Mouse (Mus musculus) ES-E14 (cell line): ENCODE results near the gene Hoxa3.

Source experiments
- CHD2 ChIP-seq: IDR thresholded peaks from 2 replicates; pipeline ENCODE4 v1.6.1; 2014; ENCODE audit warnings: mild to moderate bottlenecking, low read depth, low read length, inconsistent platforms
- HCFC1 ChIP-seq: IDR thresholded peaks from 2 replicates; pipeline ENCODE4 v1.6.1; 2012; ENCODE audit warnings: low read length, inconsistent platforms, borderline replicate concordance; ENCODE audit not compliant: insufficient read depth
- MAFK ChIP-seq: IDR thresholded peaks from 2 replicates; pipeline ENCODE4 v1.6.1; 2014; ENCODE audit warnings: mild to moderate bottlenecking, low read depth, low read length, inconsistent platforms; ENCODE audit not compliant: insufficient read depth
- ZC3H11A ChIP-seq: IDR thresholded peaks from 2 replicates; pipeline ENCODE4 v1.6.1; 2012; ENCODE audit warnings: low read depth, mild to moderate bottlenecking, inconsistent platforms, low read length, borderline replicate concordance
- ZNF384 ChIP-seq: IDR thresholded peaks from 2 replicates; pipeline ENCODE4 v1.6.1; 2012; ENCODE audit warnings: low read depth, low read length, inconsistent platforms

- TF ChIP-seq MAFK (no peak), HCFC1 (no peak), ZNF384 (no peak), ZC3H11A (no peak), CHD2 (no peak)
These were observed 21.4 kb upstream of the Hoxa3 start for GRCm38 (mm10) chr6:52234428-52235140.
